Mouse (Mus musculus) midbrain, embryonic 11.5 days (tissue): ENCODE data around the gene Poldip2. TPM values are rescaled to one million over a fixed set of nuclear protein-coding genes. Genes with fewer than 3 reads are reported as not detected.

ENCODE experiments used
- ATAC-seq: fragments of 200-750 bp; cut with Nextera tagmentation; 2 replicates; pipeline ENCODE4 v1.8.0; 2017; ENCODE audit warnings: moderate TSS enrichment, moderate library complexity; ENCODE audit not compliant: low FRiP score
- DNase-seq: peaks from one replicate; pipeline ENCODE4 v3.0.0; 2015; ENCODE audit warnings: low spot score; ENCODE audit errors: missing footprints
- H3K27ac ChIP-seq: fragments of 300-500 bp; sonication (generic); 2 replicates; pipeline ENCODE4 v1.5.1; 2014; ENCODE audit warnings: low read depth, low read length
- H3K27me3 ChIP-seq: fragments of 300-500 bp; sonication (generic); 2 replicates; pipeline ENCODE4 v1.6.1; 2014; ENCODE audit warnings: mild to moderate bottlenecking, low read length, moderate library complexity, mixed read lengths; ENCODE audit not compliant: control insufficient read depth, insufficient read depth
- H3K36me3 ChIP-seq: fragments of 300-500 bp; sonication (generic); 2 replicates; pipeline ENCODE4 v1.6.1; 2014; ENCODE audit warnings: mild to moderate bottlenecking, low read length, moderate library complexity, mixed read lengths; ENCODE audit not compliant: control insufficient read depth, insufficient read depth
- H3K4me1 ChIP-seq: fragments of 300-500 bp; sonication (generic); 2 replicates; pipeline ENCODE4 v1.6.1; 2014; ENCODE audit warnings: low read length; ENCODE audit not compliant: control insufficient read depth, insufficient read depth
- H3K4me2 ChIP-seq: fragments of 300-500 bp; sonication (generic); 2 replicates; pipeline ENCODE4 v1.6.1; 2014; ENCODE audit warnings: mild to moderate bottlenecking, moderate library complexity
- H3K4me3 ChIP-seq: fragments of 300-500 bp; sonication (generic); 2 replicates; pipeline ENCODE4 v1.5.1; 2014; ENCODE audit warnings: low read depth, low read length
- H3K9ac ChIP-seq: fragments of 300-500 bp; sonication (generic); 2 replicates; pipeline ENCODE4 v1.6.1; 2014; ENCODE audit warnings: low read length
- H3K9me3 ChIP-seq: fragments of 300-500 bp; sonication (generic); 2 replicates; pipeline ENCODE4 v1.6.1; 2016; ENCODE audit warnings: low read length; ENCODE audit not compliant: control insufficient read depth
- whole genome bisulfite sequencing: fragments of 180-500 bp; shearing (Covaris S2); extraction: QIAGEN DNeasy Blood & Tissue Kit; methylation state at CpG from one replicate; pipeline ENCODE4 v1.1.7; 2014; 5-methylcytosine and 5-hydroxymethylcytosine counted together
- polyA plus RNA-seq: library from polyadenylated mRNA; unstranded; fragments of >200 nt; fragmentation: Nextera tagmentation; extraction: Ambion mirVana; gene quantifications from 2 replicates; pipeline ENCODE4 v1.2.1, GENCODE M21; 2014

Poldip2 gene
- 135 and 139 TPM in 2 replicates for polyA plus RNA-seq

DNA sequence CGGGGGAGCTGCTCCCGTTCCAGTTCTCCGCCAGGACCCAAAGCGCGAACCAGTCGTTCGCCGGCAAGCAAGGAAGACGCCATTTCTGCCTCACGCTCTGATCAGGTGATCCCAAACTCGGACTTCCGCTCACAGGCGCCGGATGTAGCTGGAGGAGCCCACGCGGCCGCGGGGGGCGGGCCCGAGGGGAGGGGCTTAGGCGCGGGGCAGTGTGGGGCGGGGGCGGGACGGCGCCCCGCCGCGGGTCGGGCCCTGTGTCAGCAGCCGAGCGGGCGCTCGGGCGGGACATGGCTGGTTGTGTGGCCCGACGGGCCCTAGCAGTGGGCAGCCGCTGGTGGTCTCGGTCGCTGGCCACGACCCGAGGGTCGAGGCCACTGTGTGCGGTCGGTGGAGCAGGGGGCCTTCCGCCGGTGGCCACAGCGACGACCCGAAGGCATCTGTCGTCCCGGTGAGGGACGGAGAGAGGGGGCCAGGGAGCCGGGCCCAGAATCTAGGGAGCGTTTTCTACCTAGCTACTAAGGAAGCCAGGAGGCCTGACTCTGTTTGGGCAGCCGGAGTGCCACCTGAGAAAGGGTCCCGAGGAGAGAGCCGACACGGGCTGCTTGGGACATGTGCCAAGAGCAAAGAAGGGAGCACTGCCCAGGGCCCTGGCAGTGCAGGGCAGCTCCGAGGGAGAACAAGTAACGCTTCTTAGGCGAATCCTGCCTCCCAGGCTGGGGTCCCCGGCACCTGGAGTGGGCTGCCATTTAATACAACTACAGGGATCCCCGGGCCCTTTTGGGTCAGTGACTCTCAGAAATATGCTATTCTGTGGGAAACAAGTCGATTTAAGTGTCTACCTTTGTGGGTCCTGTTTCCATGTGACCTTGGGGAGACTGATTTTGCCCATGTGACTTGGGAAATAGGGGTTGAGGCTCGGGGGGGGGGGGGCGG lies at the start of gene Poldip2, which contains the start of gene Tmem199:
Gene Poldip2, plus strand, starts transcription at position 169 of the 933 bp plus-strand sequence.
Gene Tmem199, minus strand, starts transcription at position 148 of the 933 bp plus-strand sequence.
- H3K36me3 ChIP-seq = peaks cover 12% of the 10 kb centered on the region; the same call in 1 of the 2 replicates
- WGBS = 1% methylated on average over 67 of the region's 67 CpGs
- ATAC-seq = peak; percentile 95

DNA sequence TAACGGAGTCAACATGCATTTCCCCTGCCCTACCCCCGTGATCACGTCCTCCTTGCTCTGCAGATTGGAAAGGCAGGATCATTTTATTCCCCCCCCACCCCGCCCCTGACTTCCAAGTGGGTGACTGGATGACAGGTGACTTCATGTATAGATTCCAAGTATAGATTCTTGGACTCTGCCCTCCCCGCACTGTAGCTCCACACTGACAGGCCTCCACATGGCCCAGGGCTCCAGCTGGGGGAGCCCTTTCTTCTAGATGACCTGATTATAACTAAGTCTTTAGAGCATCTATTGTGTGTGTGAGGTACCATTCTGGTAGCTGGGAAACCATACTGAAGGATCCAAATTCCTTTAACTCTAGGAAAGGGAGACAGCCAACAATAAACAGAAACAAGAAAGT lies 49.3 kb upstream of the Poldip2 start:
- H3K27ac ChIP-seq = no peak overlapping the region
- H3K9ac ChIP-seq = no peak overlapping the region
- H3K27me3 ChIP-seq = no peaks in the 10 kb centered on the region
- DNase-seq = no peak
- ATAC-seq = no peak
- H3K36me3 ChIP-seq = no peaks in the 10 kb centered on the region
- 81% methylated on average over 5 of the region's 5 CpGs for WGBS
- peaks cover 11% of the 10 kb centered on the region for H3K4me1 ChIP-seq
- no peaks in the 10 kb centered on the region for H3K9me3 ChIP-seq
- H3K4me2 ChIP-seq = no peak overlapping the region
- no peak overlapping the region for H3K4me3 ChIP-seq

More for the DNA sequence above, at the start of gene Poldip2, which contains the start of gene Tmem199:
- no peaks in the 10 kb centered on the region for H3K27me3 ChIP-seq
- H3K27ac ChIP-seq = peak within 1 kb of the TSS; percentile 63
- peak; percentile 99 for DNase-seq
- peaks cover 13% of the 10 kb centered on the region for H3K4me1 ChIP-seq
- H3K9me3 ChIP-seq = no peaks in the 10 kb centered on the region
- peak within 1 kb of the TSS; percentile 88 for H3K4me3 ChIP-seq
- peak within 1 kb of the TSS; percentile 73 for H3K4me2 ChIP-seq
- H3K9ac ChIP-seq = peak within 1 kb of the TSS; percentile 95

DNA sequence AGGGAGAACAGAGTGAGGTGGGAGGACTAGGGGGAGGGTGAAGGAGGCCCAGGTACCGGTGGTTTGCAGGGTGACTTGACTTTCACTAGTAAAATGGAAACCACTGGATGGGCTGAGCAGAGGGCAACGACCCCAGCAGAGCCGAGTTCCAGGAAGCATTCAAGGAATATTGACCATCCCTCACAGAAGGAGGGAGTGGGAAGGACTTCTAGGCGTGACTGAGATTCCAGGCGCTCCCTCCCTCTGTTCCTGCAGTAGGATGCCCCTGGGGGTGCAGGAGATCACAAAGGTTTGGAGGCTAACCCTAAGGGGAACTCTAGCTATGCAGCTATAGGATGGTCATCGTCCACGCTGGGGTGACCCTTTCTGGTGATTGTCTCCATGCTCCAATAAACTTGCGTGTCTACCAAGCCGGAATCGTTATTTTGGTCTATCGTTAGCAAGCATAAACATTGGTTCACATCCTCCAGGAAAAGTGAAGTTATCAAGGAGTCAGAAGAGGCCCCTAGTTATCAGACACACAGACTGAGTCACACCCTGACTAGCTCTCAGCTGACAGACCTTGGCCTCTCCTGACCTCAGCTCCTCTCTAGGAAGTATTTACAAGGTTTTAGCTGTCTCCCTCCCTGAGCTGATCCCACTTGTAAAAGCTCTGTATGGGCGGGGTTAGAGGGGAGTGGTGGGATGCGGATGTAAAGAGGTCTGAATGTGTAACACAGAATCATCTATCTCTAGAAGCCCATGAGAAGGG lies 48.5 kb upstream of the Poldip2 start:
- no peak for DNase-seq
- Histone ChIP-seq H3K9me3 (no peaks in the 10 kb centered on the region), H3K4me3 (no peak overlapping the region), H3K36me3 (no peaks in the 10 kb centered on the region), H3K9ac (no peak overlapping the region), H3K4me1 (peaks cover 11% of the 10 kb centered on the region), H3K27ac (no peak overlapping the region), H3K4me2 (no peak overlapping the region), H3K27me3 (no peaks in the 10 kb centered on the region)
- 75% methylated on average over 13 of the region's 13 CpGs for WGBS
- no peak for ATAC-seq

DNA sequence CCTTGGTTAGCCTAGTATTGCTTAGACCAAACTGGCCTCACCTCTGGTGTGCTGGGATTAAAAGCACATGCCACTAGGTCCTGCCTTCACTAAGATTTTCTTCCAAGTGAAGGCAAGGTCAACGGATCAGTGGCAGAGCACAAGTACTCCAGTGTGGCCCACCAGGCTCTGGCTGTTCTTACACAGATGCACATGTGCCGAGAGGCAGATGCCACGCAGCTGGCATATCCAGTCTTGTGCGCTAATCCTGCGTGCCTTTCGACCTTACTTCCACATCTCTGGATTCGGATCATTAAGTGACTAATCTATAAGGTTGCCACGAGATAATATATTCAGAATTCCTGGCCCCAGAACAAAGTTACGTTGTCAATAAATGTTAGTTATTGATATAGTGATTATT lies 46.9 kb upstream of the Poldip2 start:
- Histone ChIP-seq H3K27me3 (no peaks in the 10 kb centered on the region), H3K9ac (peak overlapping the region; percentile 91), H3K36me3 (no peaks in the 10 kb centered on the region), H3K9me3 (no peaks in the 10 kb centered on the region), H3K4me2 (peak overlapping the region; percentile 90), H3K27ac (no peak overlapping the region), H3K4me1 (peaks cover 11% of the 10 kb centered on the region), H3K4me3 (peak overlapping the region; percentile 73)
- WGBS = 35% methylated on average over 9 of the region's 9 CpGs
- DNase-seq = no peak
- peak; percentile 66 for ATAC-seq

GRCm38 (mm10) chr11:78465568-78466180 lies 46.3 kb upstream of the Poldip2 start, which contains the start of gene Slc46a1:
Gene Slc46a1, plus strand, starts transcription at chr11:78465697.
- Histone ChIP-seq H3K9me3 (no peaks in the 10 kb centered on the region), H3K27ac (peak within 1 kb of the TSS; percentile 75), H3K4me1 (peaks cover 11% of the 10 kb centered on the region), H3K4me2 (peak within 1 kb of the TSS; percentile 90), H3K36me3 (no peaks in the 10 kb centered on the region), H3K9ac (peak within 1 kb of the TSS; percentile 91), H3K27me3 (no peaks in the 10 kb centered on the region), H3K4me3 (peak within 1 kb of the TSS; percentile 73)
- ATAC-seq (peak; percentile 95), DNase-seq (peak; percentile 96)
- under 1% methylated on average over 41 of the region's 41 CpGs for WGBS

GRCm38 (mm10) chr11:78466242-78466912 lies 45.6 kb upstream of the Poldip2 start:
- no peaks in the 10 kb centered on the region for H3K27me3 ChIP-seq
- peak overlapping the region; percentile 73 for H3K4me3 ChIP-seq
- WGBS = 56% methylated on average over 23 of the region's 23 CpGs
- H3K4me2 ChIP-seq = peak overlapping the region; percentile 90
- peaks cover 11% of the 10 kb centered on the region for H3K4me1 ChIP-seq
- H3K9me3 ChIP-seq = no peaks in the 10 kb centered on the region
- H3K36me3 ChIP-seq = no peaks in the 10 kb centered on the region
- DNase-seq (peak; percentile 84), ATAC-seq (peak; percentile 21; the same call in 1 of the 2 replicates)
- H3K27ac ChIP-seq = no peak overlapping the region
- H3K9ac ChIP-seq = peak overlapping the region; percentile 91

GRCm38 (mm10) chr11:78467515-78467914 lies 44.5 kb upstream of the Poldip2 start:
- Histone ChIP-seq H3K9ac (no peak overlapping the region), H3K4me2 (no peak overlapping the region), H3K36me3 (no peaks in the 10 kb centered on the region), H3K4me1 (peaks cover 11% of the 10 kb centered on the region), H3K27ac (no peak overlapping the region), H3K4me3 (no peak overlapping the region), H3K27me3 (no peaks in the 10 kb centered on the region), H3K9me3 (no peaks in the 10 kb centered on the region)
- DNase-seq (no peak), ATAC-seq (no peak)
- WGBS = 95% methylated on average over 7 of the region's 7 CpGs

GRCm38 (mm10) chr11:78467932-78468331 lies 44.1 kb upstream of the Poldip2 start:
- DNase-seq (no peak), ATAC-seq (no peak)
- no peaks in the 10 kb centered on the region for H3K27me3 ChIP-seq
- H3K9ac ChIP-seq = no peak overlapping the region
- H3K4me3 ChIP-seq = no peak overlapping the region
- no peaks in the 10 kb centered on the region for H3K36me3 ChIP-seq
- H3K9me3 ChIP-seq = no peaks in the 10 kb centered on the region
- H3K4me2 ChIP-seq = no peak overlapping the region
- 73% methylated on average over 3 of the region's 3 CpGs for WGBS
- no peak overlapping the region for H3K27ac ChIP-seq
- H3K4me1 ChIP-seq = peaks cover 11% of the 10 kb centered on the region
